Mouse (Mus musculus): ENCODE measurements around the gene Pygm. TPM values are rescaled to one million over a fixed set of nuclear protein-coding genes. Genes with fewer than 3 reads are reported as not detected.

Gene Pygm
- polyA plus RNA-seq, 1 experiment from 2014 or later, result 84.3 TPM

DNA sequence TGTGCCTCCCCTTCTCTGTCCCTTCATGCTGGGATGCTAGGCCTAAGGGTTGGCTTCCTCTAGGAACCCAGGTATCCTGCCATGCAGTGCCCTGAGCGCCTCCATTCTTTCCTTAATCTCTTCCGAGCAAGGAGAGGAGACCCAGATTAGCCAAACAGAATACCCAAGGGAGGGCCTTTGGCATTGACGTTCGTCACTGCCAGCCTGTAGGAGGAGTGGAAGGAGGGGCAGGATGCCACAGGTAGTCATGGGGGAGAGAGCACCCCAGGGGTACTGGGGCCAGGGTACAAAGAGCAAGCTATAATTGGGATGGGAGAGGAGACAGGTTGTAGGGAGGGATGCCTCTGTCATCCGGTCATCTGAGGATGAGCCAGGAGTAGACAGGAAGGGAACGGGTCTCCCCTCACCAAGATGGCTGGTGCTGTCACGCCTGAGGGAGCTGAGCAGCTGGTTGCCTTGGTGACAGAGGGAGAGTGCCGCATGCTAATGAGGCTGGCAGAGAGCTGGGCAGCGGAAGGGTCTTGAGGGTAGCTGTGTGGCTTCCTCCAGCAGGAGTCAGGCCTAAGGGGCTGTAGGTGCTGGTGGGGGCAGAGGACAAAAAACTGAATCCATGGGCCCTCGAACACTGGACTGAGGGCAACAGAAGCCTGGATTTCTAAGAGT lies 61.7 kb downstream of the Pygm start:
- no peaks in the 10 kb centered on the region for H3K9me3 ChIP-seq (ENCODE audit: control insufficient read depth, low read length)
- ATAC-seq (ENCODE audit: low read depth) (peak; percentile 76; the same call in 1 of the 2 replicates), DNase-seq (ENCODE audit: low spot score) (peak; percentile 54)
- 35% methylated on average over 10 of the region's 10 CpGs for WGBS
- no peak overlapping the region for H3K27ac ChIP-seq (replicated peaks; ENCODE audit: low read depth, low read length)
- no peak overlapping the region for H3K4me2 ChIP-seq (ENCODE audit: low read depth, low read length)
- H3K27me3 ChIP-seq (replicated peaks; ENCODE audit: control insufficient read depth, insufficient read depth, low read length), result no peaks in the 10 kb centered on the region
- H3K4me3 ChIP-seq (ENCODE audit: low read depth, low read length), result no peak overlapping the region
- H3K36me3 ChIP-seq (ENCODE audit: control insufficient read depth, insufficient read depth, low read length), result no peaks in the 10 kb centered on the region
- H3K9ac ChIP-seq (ENCODE audit: low read depth, low read length), result no peak overlapping the region; the same call in 1 of the 2 replicates
- H3K4me1 ChIP-seq (ENCODE audit: control insufficient read depth, insufficient read depth, low read length), result 0 out of 2 replicates have a peak, but pooled peaks cover 4% of the 10 kb centered on the region

DNA sequence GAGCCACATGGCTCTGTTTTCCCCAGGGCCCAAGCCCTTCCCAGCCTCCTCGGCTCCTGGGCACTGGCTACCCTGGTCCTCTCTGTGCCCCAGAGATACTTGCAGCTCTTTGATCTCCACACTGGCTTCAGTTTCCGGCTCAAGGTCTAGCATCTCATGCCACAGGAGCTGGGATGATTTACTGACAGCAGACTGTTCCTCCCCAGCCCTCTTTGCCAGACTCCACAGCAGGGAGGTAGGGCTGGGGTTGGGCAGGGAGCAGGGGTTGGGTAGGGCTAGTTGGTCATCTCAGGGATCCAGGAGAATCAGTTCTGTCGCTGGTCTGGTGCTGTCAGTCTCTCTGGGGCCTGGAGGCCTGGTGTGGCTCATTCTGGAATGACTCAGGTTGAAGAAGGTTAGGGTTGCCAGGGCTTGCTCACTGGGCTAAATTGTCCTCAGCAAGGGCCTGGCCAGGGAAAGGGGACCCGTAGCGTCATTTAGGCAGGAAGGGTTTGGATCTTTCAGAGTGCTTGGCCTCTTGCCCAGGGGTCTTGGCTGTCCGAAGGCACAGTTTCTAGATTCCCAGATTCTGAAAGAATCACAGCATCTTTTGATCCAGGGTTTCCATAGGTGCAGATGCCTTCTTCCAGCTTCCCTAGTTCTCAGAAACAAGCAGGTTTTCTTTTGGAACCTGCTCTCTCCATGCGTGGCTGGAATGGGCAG lies 62.7 kb downstream of the Pygm start:
- no peak overlapping the region for H3K4me3 ChIP-seq (ENCODE audit: low read depth, low read length)
- H3K27ac ChIP-seq (replicated peaks; ENCODE audit: low read depth, low read length), result no peak overlapping the region
- H3K27me3 ChIP-seq (replicated peaks; ENCODE audit: control insufficient read depth, insufficient read depth, low read length), result no peaks in the 10 kb centered on the region
- no peak overlapping the region for H3K9ac ChIP-seq (ENCODE audit: low read depth, low read length)
- no peaks in the 10 kb centered on the region for H3K36me3 ChIP-seq (ENCODE audit: control insufficient read depth, insufficient read depth, low read length)
- no peak for ATAC-seq (ENCODE audit: low read depth)
- no peak for DNase-seq (ENCODE audit: low spot score)
- no peak overlapping the region for H3K4me2 ChIP-seq (ENCODE audit: low read depth, low read length)
- H3K9me3 ChIP-seq (ENCODE audit: control insufficient read depth, low read length), result no peaks in the 10 kb centered on the region
- WGBS, result 61% methylated on average over 7 of the region's 7 CpGs
- 0 out of 2 replicates have a peak, but pooled peaks cover 4% of the 10 kb centered on the region for H3K4me1 ChIP-seq (ENCODE audit: control insufficient read depth, insufficient read depth, low read length)

Small RNA genes lying within 50 kb of the gene (microRNA-seq; reads per million reads assigned to microRNA genes)
- not detected for gene Mir6989 (ENCODE audit: borderline number of aligned reads)

Other genes starting within 250 kb of the Pygm start
- gene Batf2, start 243.4 kb upstream of the Pygm start, polyA plus RNA-seq (2014; fragmentation: Nextera tagmentation; extraction: Ambion mirVana), result 0.28 and 0.33 TPM in 2 replicates
- 73.4 and 80.6 TPM in 2 replicates for gene Arl2, start 242.9 kb upstream of the Pygm start, polyA plus RNA-seq (2014; fragmentation: Nextera tagmentation; extraction: Ambion mirVana)
- not detected in 2 replicates for gene Majin, start 200.0 kb upstream of the Pygm start, polyA plus RNA-seq (2014; fragmentation: Nextera tagmentation; extraction: Ambion mirVana)
- 3.3 and 4.1 TPM in 2 replicates for gene Gpha2, start 158.0 kb upstream of the Pygm start, polyA plus RNA-seq (2014; fragmentation: Nextera tagmentation; extraction: Ambion mirVana)
- 35.1 and 36.5 TPM in 2 replicates for gene Ppp2r5b, start 148.5 kb upstream of the Pygm start, polyA plus RNA-seq (2014; fragmentation: Nextera tagmentation; extraction: Ambion mirVana)
- gene Atg2a, start 142.7 kb upstream of the Pygm start, polyA plus RNA-seq (2014; fragmentation: Nextera tagmentation; extraction: Ambion mirVana), result 10.6 and 11.1 TPM in 2 replicates
- gene Ehd1, start 107.7 kb upstream of the Pygm start, polyA plus RNA-seq (2014; fragmentation: Nextera tagmentation; extraction: Ambion mirVana), result 68.4 and 68.6 TPM in 2 replicates
- 1.5 and 1.6 TPM in 2 replicates for gene Cdc42bpg, start 77.9 kb upstream of the Pygm start, polyA plus RNA-seq (2014; fragmentation: Nextera tagmentation; extraction: Ambion mirVana)
- 54.2 and 61.5 TPM in 2 replicates for gene Men1, start 49.4 kb upstream of the Pygm start, polyA plus RNA-seq (2014; fragmentation: Nextera tagmentation; extraction: Ambion mirVana)
- gene Map4k2, start 43.3 kb upstream of the Pygm start, polyA plus RNA-seq (2014; fragmentation: Nextera tagmentation; extraction: Ambion mirVana), result 9.8 and 9.9 TPM in 2 replicates
- 135 and 140 TPM in 2 replicates for gene Sf1, start 20.7 kb upstream of the Pygm start, polyA plus RNA-seq (2014; fragmentation: Nextera tagmentation; extraction: Ambion mirVana)
- gene Rasgrp2, start 14.9 kb downstream of the Pygm start, polyA plus RNA-seq (2014; fragmentation: Nextera tagmentation; extraction: Ambion mirVana), result 36.2 and 48.2 TPM in 2 replicates
- gene Nrxn2, start 34.3 kb downstream of the Pygm start, polyA plus RNA-seq (2014; fragmentation: Nextera tagmentation; extraction: Ambion mirVana), result 2.3 and 3.4 TPM in 2 replicates
- not detected in 2 replicates for gene Slc22a12, start 158.6 kb downstream of the Pygm start, polyA plus RNA-seq (2014; fragmentation: Nextera tagmentation; extraction: Ambion mirVana)

All from embryonic facial prominence, embryonic 14.5 days (tissue).